Mouse (Mus musculus) forebrain, embryonic 12.5 days (tissue): ENCODE measurements around the gene Grin2a. TPM values are rescaled to one million over a fixed set of nuclear protein-coding genes. Genes with fewer than 3 reads are reported as not detected.

Source experiments
- ATAC-seq: fragments of 200-750 bp; cut with Nextera tagmentation; 2 replicates; pipeline ENCODE4 v1.8.0; 2017; ENCODE audit warnings: moderate TSS enrichment; ENCODE audit not compliant: low FRiP score
- H3K27ac ChIP-seq: fragments of 300-500 bp; sonication (generic); 2 replicates; pipeline ENCODE4 v1.5.1; 2016; ENCODE audit warnings: mild to moderate bottlenecking
- H3K27me3 ChIP-seq: fragments of 300-500 bp; sonication (generic); 2 replicates; pipeline ENCODE4 v1.6.1; 2016; ENCODE audit warnings: mild to moderate bottlenecking
- H3K36me3 ChIP-seq: fragments of 300-500 bp; sonication (generic); replicated peaks from 2 replicates; pipeline ENCODE4 v1.6.1; 2016; ENCODE audit warnings: mild to moderate bottlenecking
- H3K4me1 ChIP-seq: fragments of 300-500 bp; sonication (generic); 2 replicates; pipeline ENCODE4 v1.6.1; 2016
- H3K4me2 ChIP-seq: fragments of 300-500 bp; sonication (generic); 2 replicates; pipeline ENCODE4 v1.6.1; 2016; ENCODE audit warnings: mild to moderate bottlenecking, moderate library complexity
- H3K4me3 ChIP-seq: fragments of 300-500 bp; sonication (generic); replicated peaks from 2 replicates; pipeline ENCODE4 v1.5.1; 2016; ENCODE audit warnings: mild to moderate bottlenecking
- H3K9ac ChIP-seq: fragments of 300-500 bp; sonication (generic); 2 replicates; pipeline ENCODE4 v1.6.1; 2016; ENCODE audit warnings: mild to moderate bottlenecking
- H3K9me3 ChIP-seq: fragments of 300-500 bp; sonication (generic); 2 replicates; pipeline ENCODE4 v1.6.1; 2016
- WGBS: fragments of 180-500 bp; shearing (Covaris S2); methylation state at CpG from one replicate; pipeline ENCODE4 v1.1.7; 2016; 5-methylcytosine and 5-hydroxymethylcytosine counted together
- polyA plus RNA-seq: library from polyadenylated mRNA; unstranded; fragments of >200 nt; fragmentation: Nextera tagmentation; extraction: Ambion mirVana; gene quantifications from 2 replicates; pipeline ENCODE4 v1.2.1, GENCODE M21; 2016

Gene Grin2a
- polyA plus RNA-seq, result 1.0 and 2.4 TPM in 2 replicates

GRCm38 (mm10) chr16:9994951-9995813 is at the start of gene Grin2a:
Gene Grin2a (minus strand): TSS chr16:9995560.
- WGBS, result under 1% methylated on average over 69 of the region's 69 CpGs
- Histone ChIP-seq H3K27ac (no peak within 1 kb of the TSS), H3K4me2 (peak within 1 kb of the TSS; percentile 88), H3K27me3 (peaks cover 69% of the 10 kb centered on the region), H3K4me1 (peaks cover 34% of the 10 kb centered on the region), H3K9me3 (no peaks in the 10 kb centered on the region), H3K9ac (peak within 1 kb of the TSS; percentile 50), H3K4me3 (peak within 1 kb of the TSS; percentile 47), H3K36me3 (no peaks in the 10 kb centered on the region)
- ATAC-seq, result peak; percentile 43; the same call in 1 of the 2 replicates

DNA sequence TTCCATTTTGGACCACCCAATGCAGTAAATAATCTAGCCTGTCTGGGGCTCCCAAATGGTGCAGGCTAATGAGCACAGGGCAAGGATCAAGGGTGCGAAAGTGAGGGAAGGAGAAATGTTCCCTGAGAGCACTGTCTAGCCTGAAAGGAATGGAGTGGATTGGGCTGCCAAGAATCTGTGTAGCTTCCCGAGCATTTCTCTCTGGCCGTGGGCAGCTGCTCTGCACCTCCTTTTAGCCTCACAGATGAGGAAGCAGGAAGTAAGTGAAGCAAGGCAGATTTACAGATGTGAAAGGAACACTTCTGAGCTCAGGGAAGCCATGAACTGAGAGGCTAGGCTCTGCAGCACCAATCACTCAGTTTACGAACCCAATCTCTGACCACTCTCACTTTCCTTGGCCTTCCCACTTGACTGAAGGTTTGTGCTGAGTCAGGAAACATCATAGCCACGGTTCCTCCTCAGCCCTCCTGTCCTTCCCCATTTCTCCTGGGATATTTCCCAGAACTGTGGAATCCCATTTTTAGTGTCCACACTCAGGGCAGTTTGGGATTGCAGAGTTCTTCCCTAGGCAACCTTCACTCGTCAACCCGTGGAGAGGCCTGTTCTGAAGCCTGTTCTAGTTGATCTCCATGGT is 40.3 kb upstream of the Grin2a start:
- no peak overlapping the region for H3K4me2 ChIP-seq
- 85% methylated on average over 7 of the region's 7 CpGs for WGBS

GRCm38 (mm10) chr16:10033416-10033979 is 38.1 kb upstream of the Grin2a start:
- Histone ChIP-seq H3K27me3 (no peaks in the 10 kb centered on the region), H3K36me3 (no peaks in the 10 kb centered on the region), H3K4me1 (no peaks in the 10 kb centered on the region), H3K9me3 (no peaks in the 10 kb centered on the region), H3K27ac (no peak overlapping the region), H3K9ac (no peak overlapping the region), H3K4me3 (no peak overlapping the region), H3K4me2 (no peak overlapping the region)
- 91% methylated on average over 4 of the region's 4 CpGs for WGBS
- ATAC-seq, result no peak

More for the DNA sequence above, 40.3 kb upstream of the Grin2a start:
- H3K4me3 ChIP-seq, result no peak overlapping the region
- H3K9ac ChIP-seq, result no peak overlapping the region
- H3K36me3 ChIP-seq, result no peaks in the 10 kb centered on the region
- H3K4me1 ChIP-seq, result no peaks in the 10 kb centered on the region
- no peak overlapping the region for H3K27ac ChIP-seq
- no peaks in the 10 kb centered on the region for H3K9me3 ChIP-seq
- no peaks in the 10 kb centered on the region for H3K27me3 ChIP-seq
- no peak for ATAC-seq

DNA sequence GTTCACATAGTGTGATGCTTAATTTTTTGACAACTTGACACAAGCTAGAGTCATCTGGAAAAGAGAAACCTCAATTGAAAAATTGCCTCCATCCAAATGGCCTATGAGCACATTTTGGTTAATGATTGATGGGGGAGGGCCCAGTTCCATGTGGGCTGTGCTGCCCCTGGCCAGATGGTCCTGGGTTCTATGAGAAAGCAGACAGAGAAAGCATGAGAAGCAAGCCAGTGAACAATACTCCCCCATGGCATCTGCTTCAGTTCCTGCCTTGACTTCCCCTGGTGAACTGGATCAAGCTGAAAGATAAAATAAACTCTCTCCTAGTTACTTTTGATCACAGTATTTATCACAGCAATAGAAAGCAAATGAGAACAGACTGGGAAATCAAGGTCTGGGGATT is 36.5 kb upstream of the Grin2a start:
- Histone ChIP-seq H3K27me3 (no peaks in the 10 kb centered on the region), H3K9ac (no peak overlapping the region), H3K36me3 (no peaks in the 10 kb centered on the region), H3K4me2 (no peak overlapping the region), H3K4me1 (no peaks in the 10 kb centered on the region), H3K9me3 (no peaks in the 10 kb centered on the region), H3K27ac (no peak overlapping the region), H3K4me3 (no peak overlapping the region)
- ATAC-seq, result no peak

DNA sequence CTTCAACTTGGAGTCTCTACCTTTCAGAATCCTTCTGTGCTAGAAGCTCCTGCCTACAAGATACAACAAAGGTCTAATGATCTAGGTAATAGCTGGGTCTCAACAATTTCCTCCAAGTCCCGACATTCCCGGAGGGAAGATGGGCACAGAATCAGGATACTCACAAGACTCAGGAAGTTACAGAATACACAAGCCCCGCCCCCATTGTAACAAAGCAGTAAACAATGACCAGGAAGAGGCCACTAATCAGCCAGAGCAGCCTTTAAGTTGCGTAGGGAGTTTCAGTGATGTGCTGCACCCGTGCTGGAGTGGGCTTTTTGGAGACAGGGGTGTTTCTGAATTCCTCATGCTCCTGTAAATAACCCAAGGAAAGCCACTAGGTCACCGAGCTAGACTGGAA is 31.4 kb upstream of the Grin2a start:
- Histone ChIP-seq H3K4me1 (no peaks in the 10 kb centered on the region), H3K27me3 (no peaks in the 10 kb centered on the region), H3K4me3 (no peak overlapping the region), H3K4me2 (no peak overlapping the region), H3K9ac (no peak overlapping the region), H3K27ac (no peak overlapping the region), H3K9me3 (no peaks in the 10 kb centered on the region), H3K36me3 (no peaks in the 10 kb centered on the region)
- ATAC-seq, result no peak
- 85% methylated on average over 6 of the region's 6 CpGs for WGBS

- Histone ChIP-seq H3K4me2 (no peak overlapping the region), H3K4me3 (no peak overlapping the region), H3K27me3 (no peaks in the 10 kb centered on the region), H3K9ac (no peak overlapping the region), H3K4me1 (no peaks in the 10 kb centered on the region), H3K27ac (no peak overlapping the region), H3K36me3 (no peaks in the 10 kb centered on the region), H3K9me3 (no peaks in the 10 kb centered on the region)
- ATAC-seq, result no peak
- 67% methylated on average over 1 of the region's 1 CpGs for WGBS
These were observed 14.4 kb upstream of the Grin2a start for GRCm38 (mm10) chr16:10009743-10010142.

GRCm38 (mm10) chr16:10005606-10006005 is 10.2 kb upstream of the Grin2a start:
- no peaks in the 10 kb centered on the region for H3K4me1 ChIP-seq
- no peaks in the 10 kb centered on the region for H3K27me3 ChIP-seq
- no peak overlapping the region for H3K4me2 ChIP-seq
- H3K9me3 ChIP-seq, result no peaks in the 10 kb centered on the region
- no peak overlapping the region for H3K27ac ChIP-seq
- H3K9ac ChIP-seq, result no peak overlapping the region
- H3K36me3 ChIP-seq, result no peaks in the 10 kb centered on the region
- H3K4me3 ChIP-seq, result no peak overlapping the region
- ATAC-seq, result no peak
- 91% methylated on average over 5 of the region's 5 CpGs for WGBS

DNA sequence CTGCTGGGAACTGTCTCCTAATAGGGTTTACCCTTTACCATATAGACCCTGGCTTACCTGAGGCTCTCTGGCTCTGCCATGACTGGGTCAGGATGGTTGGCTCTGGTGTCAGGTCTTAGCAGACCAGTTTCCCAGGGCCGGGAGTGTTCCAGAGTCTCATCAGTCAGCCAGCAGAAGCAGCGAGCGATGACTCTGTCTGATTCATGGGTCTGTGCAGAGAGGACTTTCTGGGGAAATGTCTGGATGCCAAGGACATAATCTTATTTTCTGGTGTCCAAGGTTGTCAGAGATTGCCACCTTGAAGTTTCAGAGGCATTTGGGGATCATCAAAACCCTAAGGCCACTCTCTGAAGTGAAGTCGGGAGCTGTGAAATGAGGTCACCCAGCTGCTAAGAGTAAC is 8.7 kb upstream of the Grin2a start:
- WGBS, result 92% methylated on average over 4 of the region's 4 CpGs
- no peak overlapping the region for H3K9ac ChIP-seq
- no peak overlapping the region for H3K27ac ChIP-seq
- H3K27me3 ChIP-seq, result no peaks in the 10 kb centered on the region
- no peak overlapping the region for H3K4me3 ChIP-seq
- H3K4me2 ChIP-seq, result no peak overlapping the region
- no peaks in the 10 kb centered on the region for H3K9me3 ChIP-seq
- no peak for ATAC-seq
- no peaks in the 10 kb centered on the region for H3K36me3 ChIP-seq
- H3K4me1 ChIP-seq, result no peaks in the 10 kb centered on the region

DNA sequence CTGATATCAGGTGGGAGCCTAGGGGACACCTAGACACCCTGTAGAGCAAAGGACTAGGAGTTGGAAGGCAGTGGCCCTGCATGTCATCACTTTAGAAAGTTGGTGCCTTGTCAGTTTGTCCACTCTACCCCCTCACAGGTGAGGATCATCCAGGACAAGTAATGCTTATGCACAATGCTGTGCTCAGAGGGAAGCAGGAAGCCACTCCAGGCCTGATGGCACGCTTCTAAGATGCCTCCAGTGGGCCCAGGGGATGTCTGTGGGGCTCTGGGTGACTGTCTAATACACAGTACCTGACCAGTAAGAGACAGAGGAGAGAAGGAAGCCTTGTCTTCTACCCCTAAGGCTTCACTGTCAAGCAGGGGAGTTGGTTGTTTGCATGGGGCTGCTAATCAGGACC is 7.6 kb upstream of the Grin2a start:
- Histone ChIP-seq H3K4me1 (no peaks in the 10 kb centered on the region), H3K4me2 (no peak overlapping the region), H3K9ac (no peak overlapping the region), H3K27me3 (no peaks in the 10 kb centered on the region), H3K27ac (no peak overlapping the region), H3K4me3 (no peak overlapping the region), H3K36me3 (no peaks in the 10 kb centered on the region), H3K9me3 (no peaks in the 10 kb centered on the region)
- WGBS, result 76% methylated on average over 1 of the region's 1 CpGs
- ATAC-seq, result no peak

DNA sequence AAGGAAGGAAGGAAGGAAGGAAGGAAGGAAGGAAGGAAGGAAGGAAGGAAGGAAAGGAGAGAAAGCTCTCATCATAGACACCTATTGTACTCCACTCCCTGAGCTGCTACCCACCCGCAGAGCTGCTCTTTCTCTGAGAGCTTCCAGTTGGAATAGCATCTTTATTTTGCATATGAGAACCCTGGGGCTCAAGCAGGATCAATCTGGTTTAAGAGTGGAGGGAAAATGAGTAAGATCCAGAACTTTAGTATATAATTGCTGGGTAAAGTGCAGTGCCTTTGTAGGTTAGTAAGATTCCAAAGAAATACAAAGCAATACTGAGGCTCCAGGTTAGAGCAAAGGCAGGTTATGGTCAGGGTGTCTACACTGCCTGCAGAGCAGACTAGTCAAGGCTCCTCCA is 6.2 kb upstream of the Grin2a start:
- no peak overlapping the region for H3K4me2 ChIP-seq
- peaks cover 6% of the 10 kb centered on the region for H3K27me3 ChIP-seq
- no peak for ATAC-seq
- no peak overlapping the region for H3K4me3 ChIP-seq
- no peak overlapping the region for H3K27ac ChIP-seq
- H3K36me3 ChIP-seq, result no peaks in the 10 kb centered on the region
- H3K4me1 ChIP-seq, result no peaks in the 10 kb centered on the region
- H3K9ac ChIP-seq, result no peak overlapping the region
- WGBS, result 37% methylated on average over 1 of the region's 1 CpGs
- H3K9me3 ChIP-seq, result no peaks in the 10 kb centered on the region

DNA sequence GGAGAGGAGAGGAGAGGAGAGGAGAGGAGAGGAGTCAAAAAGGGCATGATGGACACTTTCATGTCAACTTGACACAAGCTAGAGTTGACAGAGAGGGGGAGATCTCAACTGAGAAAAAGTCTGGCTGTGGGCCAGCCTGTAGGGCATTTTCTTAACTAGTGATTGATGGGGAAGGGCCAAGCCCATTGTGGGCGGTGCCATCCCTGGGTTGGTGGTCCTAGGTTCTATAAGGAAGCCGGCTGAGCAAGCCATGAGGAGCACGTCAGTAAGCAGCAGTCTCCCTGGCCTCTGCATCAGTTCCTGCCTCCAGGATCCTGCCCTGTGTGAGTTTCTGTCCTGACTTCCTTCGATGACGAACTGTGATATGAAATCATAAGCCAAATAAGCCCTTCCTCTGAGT is 4.6 kb upstream of the Grin2a start:
- 80% methylated on average over 5 of the region's 5 CpGs for WGBS

GRCm38 (mm10) chr16:9997931-9998330 is 2.6 kb upstream of the Grin2a start:
- Histone ChIP-seq H3K9ac (no peak overlapping the region), H3K9me3 (no peaks in the 10 kb centered on the region), H3K36me3 (no peaks in the 10 kb centered on the region), H3K27me3 (peaks cover 42% of the 10 kb centered on the region), H3K27ac (no peak overlapping the region), H3K4me1 (peaks cover 28% of the 10 kb centered on the region), H3K4me3 (no peak overlapping the region), H3K4me2 (no peak overlapping the region)
- no peak for ATAC-seq

More for the DNA sequence above, 4.6 kb upstream of the Grin2a start:
- H3K4me1 ChIP-seq, result peaks cover 8% of the 10 kb centered on the region; the same call in 1 of the 2 replicates
- H3K4me3 ChIP-seq, result no peak overlapping the region
- H3K4me2 ChIP-seq, result no peak overlapping the region
- H3K27ac ChIP-seq, result no peak overlapping the region
- no peaks in the 10 kb centered on the region for H3K36me3 ChIP-seq
- no peak overlapping the region for H3K9ac ChIP-seq
- ATAC-seq, result no peak
- peaks cover 22% of the 10 kb centered on the region for H3K27me3 ChIP-seq
- H3K9me3 ChIP-seq, result no peaks in the 10 kb centered on the region
